In the genomic region with DNA sequence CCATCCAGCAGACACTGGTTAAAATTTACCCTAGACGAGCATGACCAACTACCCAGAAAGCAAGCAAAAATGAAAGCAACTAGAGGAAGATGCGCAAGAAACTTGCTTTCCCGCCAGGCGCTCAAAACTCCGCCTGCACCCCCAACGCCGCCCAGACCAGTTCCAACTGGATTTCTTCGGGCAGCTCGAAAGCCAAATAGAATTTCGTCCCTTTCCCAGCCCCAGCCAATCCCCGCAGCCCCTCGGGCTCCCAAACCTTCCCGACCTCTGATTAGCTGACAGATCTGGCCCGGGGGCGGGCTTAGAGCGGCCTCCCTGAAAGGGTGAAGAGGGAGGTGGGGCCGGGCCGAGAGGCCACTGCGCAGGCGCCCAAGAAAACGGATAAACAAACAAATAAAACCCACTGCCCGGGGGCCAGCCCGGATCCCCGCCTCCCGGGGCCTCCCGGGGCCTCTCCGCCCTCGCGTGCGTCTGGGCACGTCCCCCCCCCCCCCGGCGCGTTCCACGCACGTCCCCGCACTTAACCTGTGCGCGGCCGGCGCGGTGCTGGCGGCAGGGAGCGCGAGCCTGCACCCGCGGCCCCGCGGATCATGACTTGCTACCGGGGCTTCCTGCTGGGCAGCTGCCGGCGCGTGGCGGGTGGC, we compare ENCODE assay signal across 8 mouse cellular contexts. TPM values are rescaled to one million over a fixed set of nuclear protein-coding genes. Genes with fewer than 3 reads are reported as not detected.
A peak's percentile ranks its signal among the peaks of the same experiment; 100 is the strongest.
DNase-seq lines count a peak whose midpoint lies in the region; ATAC-seq and TF ChIP-seq lines count a peak whose summit lies in the region.

A gene (plus strand): TSS at position 349 of the 644 bp plus-strand sequence.

- no peaks in the 10 kb centered on the region for H3K9me3 ChIP-seq in megakaryocyte, embryonic 14.5 days

- H3K4me1 ChIP-seq in cortical plate, adult 2 months (ENCODE audit: control insufficient read depth, insufficient read depth, low read length), result peaks cover 3% of the 10 kb centered on the region
- H3K4me1 ChIP-seq in megakaryocyte, embryonic 14.5 days, result peaks cover 43% of the 10 kb centered on the region

- peak; percentile 92 for ATAC-seq in activated CD4-positive, CD25-positive, alpha-beta regulatory T cell, adult 4 months

- H3K27me3 ChIP-seq in megakaryocyte, embryonic 14.5 days (replicated peaks), result no peaks in the 10 kb centered on the region

- TF ChIP-seq CTCF in cortical plate, adult 2 months (IDR thresholded peaks at IDR 0.05; ENCODE audit: extremely low read depth, insufficient read depth, low read length), result no peak

- peaks cover 10% of the 10 kb centered on the region for H3K36me3 ChIP-seq in megakaryocyte, embryonic 14.5 days (replicated peaks; ENCODE audit: low read length)

- DNase-seq in gastrocnemius, adult 8-10 months (ENCODE audit: low spot score in 2 of 2), result peak; percentile 98 to 99
- DNase-seq in hindlimb bud, embryonic 11.5 days (ENCODE audit: extremely low spot score, low read depth, low spot score), result peak; percentile 87
- peak; percentile 88 to 98 for DNase-seq in left cerebral cortex, adult 8-10 months (ENCODE audit: low spot score in 2 of 2)
- peak; percentile 99 for DNase-seq in right cerebral cortex, postnatal 10 days (ENCODE audit: low spot score in 2 of 2)
- DNase-seq in urinary bladder, postnatal 25 days (ENCODE audit: low spot score), result peak; percentile 97

- H3K27ac ChIP-seq in cortical plate, adult 2 months (ENCODE audit: insufficient read depth, low read length), result peak within 1 kb of the TSS; percentile 68; the same call in 1 of the 2 replicates

- H3K4me3 ChIP-seq in cortical plate, adult 2 months (ENCODE audit: insufficient read depth, low read length), result peak within 1 kb of the TSS; percentile 88
- peak within 1 kb of the TSS; percentile 98 for H3K4me3 ChIP-seq in megakaryocyte, embryonic 14.5 days (replicated peaks)

- TF ChIP-seq POLR2A in cortical plate, adult 2 months (IDR thresholded peaks at IDR 0.05; ENCODE audit: extremely low read depth, insufficient read depth, low read length), result no peak

RNA-seq across cellular contexts. Expression of the gene that starts here (rescaled TPM):
- 1 to 10 TPM; 3.3 to 7.0 TPM for polyA plus RNA-seq in activated CD4-positive, CD25-positive, alpha-beta regulatory T cell, adult 4 months (2017; shearing (Covaris generic))
- 41.7 and 54.7 TPM in 2 replicates for polyA plus RNA-seq in cortical plate, adult 2 months (2012; rRNA removed)
- total RNA-seq in gastrocnemius, adult 8-10 months (2022), result 10 to 100 TPM; 30.8 to 41.8 (median 37.9) TPM
- 10 to 100 TPM; 47.5 to 65.3 (median 51.6) TPM for total RNA-seq in left cerebral cortex, adult 8-10 months (2022)
- 3.7 and 8.6 TPM in 2 replicates for polyA plus RNA-seq in megakaryocyte, embryonic 14.5 days (2012; ENCODE audit: insufficient read depth, low replicate concordance)

Comparison
In these comparisons a context has a peak if more than half of its experiments do, and no peak if none do; other contexts are left out.
1. Peak in every context shown above with its lines: DNase-seq, ATAC-seq, H3K4me3 ChIP-seq and H3K27ac ChIP-seq.